In the genomic region with DNA sequence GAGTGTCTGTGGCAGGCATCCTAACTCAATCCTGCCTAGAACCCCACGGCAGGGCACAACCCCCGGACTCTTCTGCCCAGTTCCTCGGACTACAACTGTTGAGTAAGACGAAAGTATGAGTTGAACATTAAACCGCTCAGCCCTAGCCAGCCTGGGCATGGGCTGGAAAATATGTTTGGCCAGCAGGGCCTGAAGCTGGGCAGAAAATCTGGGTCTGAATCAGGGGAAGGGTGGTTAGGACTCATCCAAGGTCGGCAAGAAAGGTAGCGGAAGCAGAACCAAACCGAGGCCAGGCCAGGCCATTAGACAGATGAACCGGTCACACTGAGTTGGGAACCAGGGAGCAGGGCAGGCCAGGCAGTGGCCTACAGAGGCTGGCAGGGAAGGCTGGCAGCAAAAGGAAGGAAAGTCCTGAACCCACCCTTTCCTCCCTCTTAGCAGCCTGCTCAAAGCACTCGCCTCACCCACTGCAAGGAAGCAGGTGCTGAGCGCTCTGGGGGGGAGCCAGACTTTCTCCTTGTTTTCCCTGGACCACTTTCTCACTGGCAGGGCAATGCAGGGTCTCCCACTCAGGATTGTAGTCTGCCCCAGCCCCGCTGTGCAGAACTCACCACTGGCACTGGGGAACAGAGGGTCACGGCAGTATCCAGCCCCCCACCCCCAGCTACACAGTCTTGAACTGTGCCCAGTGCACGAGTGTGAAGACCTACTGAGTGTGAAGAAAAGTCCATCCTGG, we compare ENCODE assay signal across 11 mouse cellular contexts.
A peak's percentile ranks its signal among the peaks of the same experiment; 100 is the strongest.
DNase-seq lines count a peak whose midpoint lies in the region; ATAC-seq and TF ChIP-seq lines count a peak whose summit lies in the region.
"Had no signal": no experiment of that assay in that cellular context is flagged by ENCODE, and none has a peak within 500 bp of the region (broad histone marks: within the 10 kb centered on the region; RNA-seq: fewer than 3 reads in every experiment).

No protein-coding gene starts in this region.

- H3K27me3 ChIP-seq in heart, embryonic 10.5 days (ENCODE audit: insufficient read depth, poor library complexity, severe bottlenecking), result no peaks in the 10 kb centered on the region; the same call in 1 of the 2 replicates
- no peaks in the 10 kb centered on the region for H3K27me3 ChIP-seq in spleen, adult 2 months (ENCODE audit: control insufficient read depth, insufficient read depth, low read length)
- no peaks in the 10 kb centered on the region for H3K27me3 ChIP-seq in kidney, postnatal 0 days (ENCODE audit: insufficient read depth, low read length)
- no peaks in the 10 kb centered on the region for H3K27me3 ChIP-seq in myocyte (ENCODE audit: control insufficient read depth, insufficient read depth, insufficient read length)

- peak overlapping the region; percentile 46; the same call in 1 of the 2 replicates for H3K9ac ChIP-seq in kidney, postnatal 0 days (ENCODE audit: low read depth, low read length)

- H3K4me1 ChIP-seq in heart, embryonic 10.5 days, result peaks cover 79% of the 10 kb centered on the region
- H3K4me1 ChIP-seq in spleen, adult 2 months (ENCODE audit: control insufficient read depth, insufficient read depth, insufficient read length), result no peaks in the 10 kb centered on the region
- peaks cover 58% of the 10 kb centered on the region for H3K4me1 ChIP-seq in kidney, postnatal 0 days (replicated peaks; ENCODE audit: insufficient read depth, low read length)

- no peaks in the 10 kb centered on the region for H3K9me3 ChIP-seq in heart, embryonic 10.5 days
- no peaks in the 10 kb centered on the region for H3K9me3 ChIP-seq in kidney, postnatal 0 days (replicated peaks; ENCODE audit: low read length)

- H3K4me3 ChIP-seq in heart, embryonic 10.5 days, result no peak overlapping the region
- no peak overlapping the region for H3K4me3 ChIP-seq in spleen, adult 2 months (ENCODE audit: extremely low read depth, insufficient read depth, insufficient read length)
- H3K4me3 ChIP-seq in kidney, postnatal 0 days (replicated peaks; ENCODE audit: low read depth, low read length), result no peak overlapping the region
- no peak overlapping the region for H3K4me3 ChIP-seq in myocyte

- 85% methylated on average over 14 of the region's 14 CpGs for WGBS in heart, embryonic 10.5 days
- 79% methylated on average over 14 of the region's 14 CpGs for WGBS in spleen, adult 2 months
- WGBS in kidney, postnatal 0 days, result 61% methylated on average over 14 of the region's 14 CpGs

- TF ChIP-seq POLR2A in spleen, adult 2 months (IDR thresholded peaks at IDR 0.05; ENCODE audit: low read depth, low read length), result no peak
- no peak for TF ChIP-seq POLR2A in myocyte (IDR thresholded peaks at IDR 0.05; ENCODE audit: insufficient read length, low read depth)

- peaks cover 16% of the 10 kb centered on the region; the same call in 1 of the 2 replicates for H3K36me3 ChIP-seq in heart, embryonic 10.5 days
- H3K36me3 ChIP-seq in spleen, adult 2 months (ENCODE audit: control insufficient read depth, insufficient read depth, low read length), result no peaks in the 10 kb centered on the region
- peaks cover 2% of the 10 kb centered on the region; the same call in 1 of the 2 replicates for H3K36me3 ChIP-seq in kidney, postnatal 0 days (ENCODE audit: insufficient read depth, low read length)
- no peaks in the 10 kb centered on the region for H3K36me3 ChIP-seq in myocyte (ENCODE audit: control insufficient read depth, insufficient read depth)

- ATAC-seq in kidney, postnatal 0 days (replicated peaks; ENCODE audit: low FRiP score, low read depth), result peak; percentile 70
- ATAC-seq: CD4-positive, CD25-positive, alpha-beta regulatory T cell, adult 4 months had no signal

- no peak for TF ChIP-seq CTCF in spleen, adult 2 months (IDR thresholded peaks at IDR 0.05; ENCODE audit: extremely low read depth, insufficient read depth, insufficient read length, insufficient replicate concordance)
- peak; percentile 25; the same call in 1 of the 2 replicates for TF ChIP-seq CTCF in kidney, postnatal 0 days (IDR thresholded peaks at IDR 0.05; ENCODE audit: low read depth)

- no peak overlapping the region for H3K4me2 ChIP-seq in kidney, postnatal 0 days (ENCODE audit: low read length)
- H3K4me2 ChIP-seq in myocyte (ENCODE audit: low read depth), result peak overlapping the region; percentile 77

- H3K79me2 ChIP-seq in myocyte (ENCODE audit: control insufficient read depth, insufficient read depth), result peaks cover 72% of the 10 kb centered on the region

- no peak overlapping the region for H3ac ChIP-seq in myocyte (ENCODE audit: control insufficient read depth, insufficient read length)

- no peak for DNase-seq in heart, embryonic 10.5 days (ENCODE audit: low spot score)
- DNase-seq in heart, postnatal 4 days, result no peak
- no peak for DNase-seq in spleen, adult 2 months (ENCODE audit: low read depth in 1 of 2, low spot score in 2 of 2)
- DNase-seq in spleen, adult 18-20 months, result no peak
- DNase-seq in kidney, postnatal 0 days (ENCODE audit: low spot score), result peak; percentile 35
- no peak for DNase-seq in retina, postnatal 1 day
- DNase-seq in ovary, postnatal 36 days (ENCODE audit: low spot score), result no peak
- DNase-seq: gastrocnemius, postnatal 14 days; layer of hippocampus, postnatal 36 days had no signal

- H3K27ac ChIP-seq in heart, embryonic 10.5 days, result peak overlapping the region; percentile 36
- peak overlapping the region; percentile 37 for H3K27ac ChIP-seq in spleen, adult 2 months (ENCODE audit: insufficient read depth, low read length)
- peak overlapping the region; percentile 92 for H3K27ac ChIP-seq in kidney, postnatal 0 days

TF ChIP-seq in myocyte, 11 proteins besides CTCF, POLR2A, EP300 and RAD21:
- TF ChIP-seq TCF12 (IDR thresholded peaks at IDR 0.05; ENCODE audit: insufficient read depth, poor library complexity, severe bottlenecking) (no peak), MAX (IDR thresholded peaks at IDR 0.05; ENCODE audit: low read depth) (no peak), MYOD1 (IDR thresholded peaks at IDR 0.05; ENCODE audit: control insufficient read depth in 1 of 3, insufficient read length in 2 of 3, low read depth in 2 of 3) (no peak), MYOG (IDR thresholded peaks at IDR 0.05; ENCODE audit: control insufficient read depth in 1 of 3, insufficient read depth in 1 of 3, insufficient read length in 2 of 3, low read depth in 2 of 3) (no peak), REST (IDR thresholded peaks at IDR 0.05; ENCODE audit: insufficient read depth, insufficient read length) (no peak), E2F4 (IDR thresholded peaks at IDR 0.05; ENCODE audit: insufficient read depth) (no peak), SRF (IDR thresholded peaks at IDR 0.05; ENCODE audit: control insufficient read depth, insufficient read length, low read depth) (no peak), TCF3 (IDR thresholded peaks at IDR 0.05; ENCODE audit: insufficient read length, low read depth) (no peak), USF1 (IDR thresholded peaks at IDR 0.05; ENCODE audit: low read depth) (no peak), CEBPB (IDR thresholded peaks at IDR 0.05; ENCODE audit: insufficient read depth, poor library complexity, severe bottlenecking) (no peak), POLR2AphosphoS2 (IDR thresholded peaks at IDR 0.05; ENCODE audit: insufficient read length, low read depth) (no peak)

Comparison
In these comparisons a context has a peak if more than half of its experiments do, and no peak if none do; other contexts are left out.
1. H3K27ac ChIP-seq: peak in every context shown above with its lines; median percentile 92 in kidney, postnatal 0 days; 37 in spleen, adult 2 months; 36 in heart, embryonic 10.5 days.